ENCODE assay signal across 9 mouse cellular contexts in genomic region chr11:78694249-78694648, GRCm38 (mm10). TPM values are rescaled to one million over a fixed set of nuclear protein-coding genes. Genes with fewer than 3 reads are reported as not detected.
DNase-seq lines count a peak whose midpoint lies in the region; ATAC-seq and TF ChIP-seq lines count a peak whose summit lies in the region.
"Had no signal": no experiment of that assay in that cellular context is flagged by ENCODE, and none has a peak within 500 bp of the region (broad histone marks: within the 10 kb centered on the region; RNA-seq: fewer than 3 reads in every experiment).

No protein-coding gene starts in this region.

- TF ChIP-seq CTCF in embryonic fibroblast, embryonic 13.5 days (IDR thresholded peaks at IDR 0.05; ENCODE audit: borderline replicate concordance, insufficient read depth, low read length): no peak

- H3K9ac ChIP-seq in liver, embryonic 11.5 days (ENCODE audit: low read depth, low read length): 0 out of 2 replicates have a peak overlapping the region, but pooled peaks have one; percentile 40
- no peak overlapping the region; the same call in 1 of the 2 replicates for H3K9ac ChIP-seq in midbrain, embryonic 16.5 days (ENCODE audit: low read depth, low read length)
- H3K9ac ChIP-seq: liver, embryonic 15.5 days had no signal

- no peak for ATAC-seq in liver, embryonic 11.5 days (replicated peaks; ENCODE audit: low FRiP score)
- no peak for ATAC-seq in midbrain, embryonic 16.5 days

- WGBS in liver, embryonic 11.5 days: 78% methylated on average over 3 of the region's 3 CpGs
- 60% methylated on average over 3 of the region's 3 CpGs for WGBS in midbrain, embryonic 16.5 days

- H3K36me3 ChIP-seq in liver, embryonic 11.5 days (ENCODE audit: control insufficient read depth, insufficient read depth, low read length): no peaks in the 10 kb centered on the region
- no peaks in the 10 kb centered on the region for H3K36me3 ChIP-seq in midbrain, embryonic 16.5 days (ENCODE audit: control insufficient read depth, insufficient read depth, low read length)
- H3K36me3 ChIP-seq: liver, embryonic 15.5 days had no signal

- no peak overlapping the region for H3K27ac ChIP-seq in liver, embryonic 11.5 days (ENCODE audit: low read depth, low read length)
- H3K27ac ChIP-seq in embryonic fibroblast, embryonic 13.5 days (ENCODE audit: insufficient read depth, low read length): no peak overlapping the region
- no peak overlapping the region for H3K27ac ChIP-seq in midbrain, embryonic 16.5 days (ENCODE audit: low read length)
- H3K27ac ChIP-seq: liver, embryonic 15.5 days had no signal

- no peak for DNase-seq in liver, embryonic 11.5 days (ENCODE audit: low spot score)
- DNase-seq in liver: no peak
- peak; percentile 7 to 21 for DNase-seq in heart, postnatal 36 days
- DNase-seq in thymus, adult 18-20 months: no peak
- DNase-seq in spleen, postnatal 4 days (ENCODE audit: low spot score in 2 of 2): no peak
- no peak for DNase-seq in Muller cell, postnatal 12 days (ENCODE audit: inconsistent ontology term)

- no peak overlapping the region for H3K4me3 ChIP-seq in liver, embryonic 11.5 days (ENCODE audit: low read depth, low read length)
- H3K4me3 ChIP-seq in embryonic fibroblast, embryonic 13.5 days (ENCODE audit: insufficient read depth, low read length): peak overlapping the region; percentile 17; the same call in 1 of the 2 replicates
- H3K4me3 ChIP-seq in midbrain, embryonic 16.5 days (ENCODE audit: low read depth, low read length): peak overlapping the region; percentile 5; the same call in 1 of the 2 replicates
- H3K4me3 ChIP-seq: liver, embryonic 15.5 days had no signal

- H3K4me2 ChIP-seq in liver, embryonic 11.5 days: peak overlapping the region; percentile 34; the same call in 1 of the 2 replicates
- H3K4me2 ChIP-seq in midbrain, embryonic 16.5 days (ENCODE audit: low read length): peak overlapping the region; percentile 44
- H3K4me2 ChIP-seq: liver, embryonic 15.5 days had no signal

- no peaks in the 10 kb centered on the region for H3K27me3 ChIP-seq in liver, embryonic 11.5 days (replicated peaks; ENCODE audit: control insufficient read depth, insufficient read depth, low read length)
- no peaks in the 10 kb centered on the region for H3K27me3 ChIP-seq in midbrain, embryonic 16.5 days (ENCODE audit: control insufficient read depth, insufficient read depth, low read depth, low read length)
- H3K27me3 ChIP-seq: liver, embryonic 15.5 days had no signal

- intact Hi-C loops in heart, postnatal 36 days (cut with DNase I): no loop called here

- H3K4me1 ChIP-seq in liver, embryonic 11.5 days (replicated peaks; ENCODE audit: control insufficient read depth, insufficient read depth, low read length): peaks cover 33% of the 10 kb centered on the region
- H3K4me1 ChIP-seq in embryonic fibroblast, embryonic 13.5 days (ENCODE audit: control insufficient read depth, insufficient read depth, low read length): peaks cover 11% of the 10 kb centered on the region
- H3K4me1 ChIP-seq in midbrain, embryonic 16.5 days (ENCODE audit: control insufficient read depth, insufficient read depth, low read length): peaks cover 58% of the 10 kb centered on the region

- no peaks in the 10 kb centered on the region for H3K9me3 ChIP-seq in liver, embryonic 11.5 days (ENCODE audit: control insufficient read depth, low read length)
- H3K9me3 ChIP-seq in midbrain, embryonic 16.5 days (replicated peaks; ENCODE audit: control insufficient read depth, low read length, poor library complexity, severe bottlenecking): no peaks in the 10 kb centered on the region
- H3K9me3 ChIP-seq: liver, embryonic 15.5 days had no signal

- no peak for TF ChIP-seq POLR2A in embryonic fibroblast, embryonic 13.5 days (IDR thresholded peaks at IDR 0.05; ENCODE audit: low read depth, low read length)

RNA-seq across cellular contexts. Expression of gene Nlk, which starts 2.9 kb away (rescaled TPM):
- 13.9 and 17.2 TPM in 2 replicates for polyA plus RNA-seq in liver, embryonic 11.5 days (2014; fragmentation: Nextera tagmentation; extraction: Ambion mirVana)
- polyA plus RNA-seq in embryonic fibroblast, embryonic 13.5 days (2011; ENCODE audit: insufficient read length, low read depth, missing spikeins): 13.5 and 13.8 TPM in 2 replicates
- 10 to 100 TPM; 11.4 to 11.9 TPM for total RNA-seq in heart, postnatal 36 days (2021)
- polyA plus RNA-seq in midbrain, embryonic 16.5 days (2015; fragmentation: Nextera tagmentation; extraction: Ambion mirVana): 26.2 and 27.7 TPM in 2 replicates

RNA-seq across cellular contexts. Expression of gene Ccnq, which starts 57.3 kb away (rescaled TPM):
- polyA plus RNA-seq in liver, embryonic 11.5 days (2014; fragmentation: Nextera tagmentation; extraction: Ambion mirVana): 47.9 and 52.3 TPM in 2 replicates
- 14.7 and 16.2 TPM in 2 replicates for polyA plus RNA-seq in embryonic fibroblast, embryonic 13.5 days (2011; ENCODE audit: insufficient read length, low read depth, missing spikeins)
- 10 to 100 TPM; 13.9 to 15.7 TPM for total RNA-seq in heart, postnatal 36 days (2021)
- polyA plus RNA-seq in midbrain, embryonic 16.5 days (2015; fragmentation: Nextera tagmentation; extraction: Ambion mirVana): 25.2 and 27.8 TPM in 2 replicates

Comparison
In these comparisons a context has a peak if more than half of its experiments do, and no peak if none do; other contexts are left out.
1. DNase-seq: peak in heart, postnatal 36 days (2 of 2); none in liver, embryonic 11.5 days (single experiment), liver (single experiment), thymus, adult 18-20 months (0 of 2), spleen, postnatal 4 days (0 of 2) and Muller cell, postnatal 12 days (single experiment).